Mouse (Mus musculus) embryonic facial prominence, embryonic 12.5 days (tissue): ENCODE data around the gene Fam189a2. TPM values are rescaled to one million over a fixed set of nuclear protein-coding genes. Genes with fewer than 3 reads are reported as not detected.

ENCODE experiments used
- ATAC-seq: fragments of 200-750 bp; cut with Nextera tagmentation; 2 replicates; pipeline ENCODE4 v1.8.0; 2017; ENCODE audit not compliant: insufficient number of reproducible peaks, insufficient read depth, low FRiP score, low TSS enrichment
- H3K27ac ChIP-seq: fragments of 300-500 bp; sonication (generic); 2 replicates; pipeline ENCODE4 v1.5.1; 2016; ENCODE audit warnings: mild to moderate bottlenecking
- H3K27me3 ChIP-seq: fragments of 300-500 bp; sonication (generic); 2 replicates; pipeline ENCODE4 v1.6.1; 2016; ENCODE audit warnings: mild to moderate bottlenecking, moderate library complexity
- H3K36me3 ChIP-seq: fragments of 300-500 bp; sonication (generic); 2 replicates; pipeline ENCODE4 v1.6.1; 2016; ENCODE audit warnings: mild to moderate bottlenecking
- H3K4me1 ChIP-seq: fragments of 300-500 bp; sonication (generic); 2 replicates; pipeline ENCODE4 v1.6.1; 2016
- H3K4me2 ChIP-seq: fragments of 300-500 bp; sonication (generic); replicated peaks from 2 replicates; pipeline ENCODE4 v1.6.1; 2016; ENCODE audit warnings: mild to moderate bottlenecking, moderate library complexity
- H3K4me3 ChIP-seq: fragments of 300-500 bp; sonication (generic); 2 replicates; pipeline ENCODE4 v1.5.1; 2016; ENCODE audit warnings: mild to moderate bottlenecking
- H3K9ac ChIP-seq: fragments of 300-500 bp; sonication (generic); 2 replicates; pipeline ENCODE4 v1.6.1; 2016; ENCODE audit warnings: mild to moderate bottlenecking, moderate library complexity
- H3K9me3 ChIP-seq: fragments of 300-500 bp; sonication (generic); 2 replicates; pipeline ENCODE4 v1.6.1; 2016; ENCODE audit warnings: mild to moderate bottlenecking, moderate library complexity
- WGBS: fragments of 180-500 bp; shearing (Covaris S2); methylation state at CpG from one replicate; pipeline ENCODE4 v1.1.7; 2016; 5-methylcytosine and 5-hydroxymethylcytosine counted together
- polyA plus RNA-seq: library from polyadenylated mRNA; unstranded; fragments of >200 nt; fragmentation: Nextera tagmentation; extraction: Ambion mirVana; gene quantifications from 2 replicates; pipeline ENCODE4 v1.2.1, GENCODE M21; 2016

The Fam189a2 gene
- 0.55 and 0.59 TPM in 2 replicates for polyA plus RNA-seq

DNA sequence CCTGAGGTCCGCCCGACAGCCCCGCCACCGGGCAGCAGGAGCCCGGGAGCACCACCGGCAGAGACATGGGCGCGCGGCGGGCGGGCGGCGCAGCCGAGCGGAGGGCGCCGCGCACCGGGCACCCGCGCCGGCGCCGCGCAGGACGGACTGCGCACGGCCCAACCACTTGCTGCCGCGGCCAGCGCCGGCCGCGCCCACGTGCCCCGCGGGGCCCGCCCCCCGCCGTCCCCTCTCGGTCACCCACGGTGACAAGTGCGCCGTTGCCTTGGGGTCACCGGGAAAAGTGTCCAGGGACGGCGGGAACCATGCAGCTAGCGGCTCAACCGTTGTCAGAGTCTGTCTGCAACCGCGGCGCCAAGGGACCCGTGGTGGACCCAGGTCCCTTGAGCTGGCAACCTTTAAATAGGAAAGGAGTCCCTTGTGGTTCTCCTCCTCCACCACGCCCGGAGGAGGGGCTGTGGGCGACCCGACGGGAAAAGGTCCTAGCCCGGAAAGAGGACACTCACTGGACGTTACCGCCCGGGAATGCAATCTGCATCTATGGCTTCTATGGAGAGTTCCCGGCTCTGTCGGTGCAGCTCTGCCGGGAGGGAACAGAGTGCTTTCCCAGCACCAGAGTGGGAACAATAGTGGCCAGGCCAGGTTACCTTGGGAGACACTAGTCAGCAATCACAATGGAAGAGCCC lies at the start of gene Fam189a2:
Gene Fam189a2, minus strand, starts transcription at position 149 of the 686 bp plus-strand sequence.
- H3K4me2 ChIP-seq: peak within 1 kb of the TSS; percentile 93
- H3K4me1 ChIP-seq: peaks cover 9% of the 10 kb centered on the region; the same call in 1 of the 2 replicates
- H3K9me3 ChIP-seq: no peaks in the 10 kb centered on the region
- peak within 1 kb of the TSS; percentile 53 for H3K4me3 ChIP-seq
- no peaks in the 10 kb centered on the region for H3K36me3 ChIP-seq
- peaks cover 43% of the 10 kb centered on the region for H3K27me3 ChIP-seq
- H3K9ac ChIP-seq: peak within 1 kb of the TSS; percentile 67
- peak; percentile 64; the same call in 1 of the 2 replicates for ATAC-seq
- H3K27ac ChIP-seq: no peak within 1 kb of the TSS
- WGBS: under 1% methylated on average over 36 of the region's 65 CpGs

- no peaks in the 10 kb centered on the region for H3K4me1 ChIP-seq
- no peak overlapping the region for H3K9ac ChIP-seq
- H3K9me3 ChIP-seq: no peaks in the 10 kb centered on the region
- H3K27me3 ChIP-seq: no peaks in the 10 kb centered on the region
- H3K36me3 ChIP-seq: no peaks in the 10 kb centered on the region
- H3K4me3 ChIP-seq: no peak overlapping the region
- no peak for ATAC-seq
- H3K27ac ChIP-seq: no peak overlapping the region
- H3K4me2 ChIP-seq: no peak overlapping the region
- 95% methylated on average over 3 of the region's 3 CpGs for WGBS
These were observed 46.8 kb upstream of the Fam189a2 start for GRCm38 (mm10) chr19:24077658-24078057.

DNA sequence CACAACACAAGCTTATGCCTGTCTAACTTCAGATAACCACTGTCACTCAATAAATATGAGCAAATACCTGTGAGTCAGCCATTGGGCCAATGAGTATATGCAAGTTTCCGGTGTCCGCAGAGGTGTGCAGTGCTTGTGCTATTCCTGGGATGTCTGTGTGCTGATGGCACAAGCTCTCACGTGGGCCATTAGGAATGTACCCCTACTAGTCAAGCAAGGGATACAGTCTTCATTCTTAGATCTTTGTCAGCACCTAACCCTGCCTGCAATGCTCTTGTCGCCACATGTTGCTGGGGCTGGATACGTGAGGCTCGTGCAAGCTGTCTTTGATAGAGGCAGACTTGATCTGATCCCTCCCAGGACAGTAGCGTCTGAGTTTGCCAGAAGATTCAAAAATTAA lies 45.7 kb upstream of the Fam189a2 start:
- WGBS: 83% methylated on average over 7 of the region's 7 CpGs

GRCm38 (mm10) chr19:24075927-24076326 lies 45.1 kb upstream of the Fam189a2 start:
- Histone ChIP-seq H3K27ac (no peak overlapping the region), H3K4me2 (no peak overlapping the region), H3K9me3 (no peaks in the 10 kb centered on the region), H3K9ac (no peak overlapping the region), H3K4me3 (no peak overlapping the region), H3K4me1 (no peaks in the 10 kb centered on the region), H3K27me3 (no peaks in the 10 kb centered on the region), H3K36me3 (no peaks in the 10 kb centered on the region)
- 85% methylated on average over 8 of the region's 8 CpGs for WGBS
- no peak for ATAC-seq

More for the DNA sequence above, 45.7 kb upstream of the Fam189a2 start:
- Histone ChIP-seq H3K9me3 (no peaks in the 10 kb centered on the region), H3K9ac (no peak overlapping the region), H3K4me2 (no peak overlapping the region), H3K27ac (no peak overlapping the region), H3K4me1 (no peaks in the 10 kb centered on the region), H3K36me3 (no peaks in the 10 kb centered on the region), H3K4me3 (no peak overlapping the region), H3K27me3 (no peaks in the 10 kb centered on the region)
- no peak for ATAC-seq

DNA sequence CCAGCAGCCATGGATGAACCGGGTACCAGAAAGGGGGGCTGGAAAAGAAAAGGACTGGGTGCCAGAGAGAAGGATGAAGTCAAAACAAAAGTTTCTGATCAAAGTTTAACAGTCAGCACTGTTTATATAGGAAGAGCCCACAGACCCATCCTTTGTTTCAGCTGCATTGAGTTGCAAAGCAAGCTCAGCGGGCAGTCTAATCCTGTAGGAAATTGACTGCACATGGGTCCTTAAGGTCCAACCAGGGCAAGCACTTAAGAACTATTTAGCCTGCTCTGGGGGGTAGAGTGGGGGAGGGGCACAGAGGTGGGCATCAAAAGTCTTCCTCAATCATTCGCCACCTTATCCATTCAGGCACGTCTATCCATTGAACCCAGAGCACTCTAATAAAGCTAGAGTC lies 42.3 kb upstream of the Fam189a2 start:
- Histone ChIP-seq H3K36me3 (no peaks in the 10 kb centered on the region), H3K9me3 (no peaks in the 10 kb centered on the region), H3K27me3 (no peaks in the 10 kb centered on the region), H3K4me3 (no peak overlapping the region), H3K4me2 (no peak overlapping the region), H3K4me1 (no peaks in the 10 kb centered on the region), H3K9ac (no peak overlapping the region), H3K27ac (no peak overlapping the region)
- WGBS: 46% methylated on average over 4 of the region's 4 CpGs
- no peak for ATAC-seq

DNA sequence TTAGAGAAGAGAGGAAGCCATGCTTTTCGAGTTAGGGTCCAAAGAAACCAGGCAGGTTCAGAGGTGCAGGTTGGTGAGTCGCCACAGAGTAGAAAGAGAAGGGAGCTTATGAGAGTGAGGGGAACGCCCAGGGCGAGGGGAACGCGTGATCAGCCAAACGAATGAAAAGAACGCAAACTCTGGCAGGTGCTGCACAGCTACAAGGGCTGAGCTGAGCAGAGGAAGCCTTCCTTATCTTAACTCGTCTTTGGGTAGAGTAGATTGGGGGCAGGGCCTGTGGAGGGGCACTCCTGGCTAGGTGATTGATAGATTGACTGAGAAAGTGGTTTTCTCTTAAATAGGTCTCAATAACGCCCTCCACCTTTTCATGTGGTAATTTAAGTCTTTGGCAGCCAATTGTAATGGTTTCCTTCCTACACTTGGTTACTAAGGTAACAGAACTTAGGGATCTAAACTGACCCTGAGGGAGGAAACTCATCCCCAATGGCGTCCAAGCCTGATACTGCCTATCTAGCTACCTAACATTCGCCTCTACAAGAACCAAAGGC lies 33.6 kb upstream of the Fam189a2 start:
- H3K27ac ChIP-seq: no peak overlapping the region
- H3K36me3 ChIP-seq: no peaks in the 10 kb centered on the region
- 51% methylated on average over 12 of the region's 12 CpGs for WGBS
- no peaks in the 10 kb centered on the region for H3K4me1 ChIP-seq
- H3K9ac ChIP-seq: no peak overlapping the region
- no peak overlapping the region for H3K4me2 ChIP-seq
- H3K9me3 ChIP-seq: no peaks in the 10 kb centered on the region
- H3K27me3 ChIP-seq: no peaks in the 10 kb centered on the region
- no peak for ATAC-seq
- H3K4me3 ChIP-seq: no peak overlapping the region

DNA sequence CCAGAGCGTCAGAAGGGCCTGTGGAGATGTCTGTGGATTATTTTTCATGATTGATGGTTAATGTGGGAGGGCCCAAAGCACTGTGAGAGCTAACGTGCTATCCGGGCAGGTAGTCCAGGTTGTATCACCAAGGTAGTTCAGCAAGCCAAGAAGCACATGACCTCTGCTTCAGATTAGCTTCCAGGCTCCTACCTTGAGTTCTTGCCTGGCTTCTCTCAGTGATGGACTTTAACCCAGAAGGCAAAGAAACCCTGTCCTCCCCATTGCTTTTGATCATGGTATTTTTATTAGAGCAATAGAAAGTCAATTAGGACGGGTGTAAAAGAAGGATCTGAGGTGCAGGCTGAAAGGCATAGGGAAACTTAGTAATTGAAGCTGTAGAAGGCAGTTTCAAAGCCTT lies 32.8 kb upstream of the Fam189a2 start:
- H3K4me2 ChIP-seq: no peak overlapping the region
- WGBS: 83% methylated on average over 4 of the region's 4 CpGs
- ATAC-seq: no peak

DNA sequence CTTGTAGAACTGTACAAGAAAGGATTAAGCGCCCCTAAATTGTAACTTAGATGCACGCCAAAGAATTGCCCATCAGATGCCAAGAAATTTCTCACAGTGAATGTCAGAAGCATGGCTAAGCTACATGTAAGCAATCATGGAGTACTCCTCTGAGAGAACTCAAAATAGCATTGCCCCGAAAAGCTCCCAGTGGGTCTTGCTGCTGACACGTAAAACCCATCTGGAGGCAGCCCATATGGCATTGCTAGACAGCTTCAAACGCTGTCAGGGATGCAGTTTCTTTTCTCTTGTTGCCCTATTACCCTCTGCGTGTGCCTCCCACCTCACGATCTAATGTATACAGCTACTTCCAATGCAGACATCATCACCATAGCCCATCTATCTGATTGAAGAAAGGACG lies 28.0 kb upstream of the Fam189a2 start:
- no peak overlapping the region for H3K4me3 ChIP-seq
- WGBS: 79% methylated on average over 8 of the region's 8 CpGs
- no peak for ATAC-seq

More for the DNA sequence above, 32.8 kb upstream of the Fam189a2 start:
- Histone ChIP-seq H3K36me3 (no peaks in the 10 kb centered on the region), H3K27me3 (no peaks in the 10 kb centered on the region), H3K9ac (no peak overlapping the region), H3K9me3 (no peaks in the 10 kb centered on the region), H3K4me3 (no peak overlapping the region), H3K4me1 (no peaks in the 10 kb centered on the region), H3K27ac (no peak overlapping the region)

GRCm38 (mm10) chr19:24058021-24058420 lies 27.2 kb upstream of the Fam189a2 start:
- Histone ChIP-seq H3K9ac (no peak overlapping the region), H3K4me1 (no peaks in the 10 kb centered on the region), H3K27me3 (no peaks in the 10 kb centered on the region), H3K4me3 (no peak overlapping the region), H3K9me3 (no peaks in the 10 kb centered on the region), H3K4me2 (no peak overlapping the region), H3K27ac (no peak overlapping the region), H3K36me3 (no peaks in the 10 kb centered on the region)
- WGBS: 87% methylated on average over 5 of the region's 5 CpGs
- ATAC-seq: no peak

More for the DNA sequence above, 28.0 kb upstream of the Fam189a2 start:
- Histone ChIP-seq H3K27ac (no peak overlapping the region), H3K9me3 (no peaks in the 10 kb centered on the region), H3K4me1 (no peaks in the 10 kb centered on the region), H3K36me3 (no peaks in the 10 kb centered on the region), H3K27me3 (no peaks in the 10 kb centered on the region), H3K9ac (no peak overlapping the region), H3K4me2 (no peak overlapping the region)

- no peaks in the 10 kb centered on the region for H3K27me3 ChIP-seq
- no peak overlapping the region for H3K4me3 ChIP-seq
- no peak overlapping the region for H3K9ac ChIP-seq
- no peaks in the 10 kb centered on the region for H3K36me3 ChIP-seq
- H3K27ac ChIP-seq: no peak overlapping the region
- H3K9me3 ChIP-seq: no peaks in the 10 kb centered on the region
- ATAC-seq: no peak
- WGBS: 88% methylated on average over 1 of the region's 1 CpGs
- H3K4me1 ChIP-seq: no peaks in the 10 kb centered on the region
- no peak overlapping the region for H3K4me2 ChIP-seq
These were observed 26.1 kb upstream of the Fam189a2 start for GRCm38 (mm10) chr19:24056880-24057279.

- 76% methylated on average over 2 of the region's 2 CpGs for WGBS
These were observed 24.1 kb upstream of the Fam189a2 start for GRCm38 (mm10) chr19:24054904-24055303.

DNA sequence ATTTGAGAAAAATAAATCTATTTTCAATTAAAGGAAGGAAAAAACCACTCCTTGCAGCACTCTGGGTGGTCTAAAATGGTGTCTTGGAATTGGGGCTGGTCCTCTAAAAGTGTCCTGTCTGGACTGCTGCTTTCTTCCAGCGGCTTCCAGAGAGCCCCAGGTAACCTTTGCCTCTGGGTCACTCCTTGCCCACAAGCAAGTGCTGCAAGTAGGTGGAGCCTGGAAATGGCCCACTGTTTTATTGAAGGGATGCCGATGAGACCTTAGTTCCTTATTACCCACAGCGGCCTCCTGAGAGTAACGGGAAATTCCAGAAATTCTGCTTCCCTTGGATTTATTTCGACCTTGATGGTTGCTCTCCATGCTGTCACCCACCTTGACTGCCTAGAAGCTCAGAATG lies 23.4 kb upstream of the Fam189a2 start:
- Histone ChIP-seq H3K4me1 (no peaks in the 10 kb centered on the region), H3K36me3 (no peaks in the 10 kb centered on the region), H3K9ac (no peak overlapping the region), H3K9me3 (no peaks in the 10 kb centered on the region), H3K27ac (no peak overlapping the region), H3K4me2 (no peak overlapping the region), H3K27me3 (no peaks in the 10 kb centered on the region), H3K4me3 (no peak overlapping the region)
- 69% methylated on average over 5 of the region's 5 CpGs for WGBS
- no peak for ATAC-seq

More at GRCm38 (mm10) chr19:24054904-24055303, 24.1 kb upstream of the Fam189a2 start:
- H3K9ac ChIP-seq: no peak overlapping the region
- H3K27me3 ChIP-seq: no peaks in the 10 kb centered on the region
- no peaks in the 10 kb centered on the region for H3K9me3 ChIP-seq
- no peak overlapping the region for H3K4me3 ChIP-seq
- H3K4me2 ChIP-seq: no peak overlapping the region
- no peaks in the 10 kb centered on the region for H3K4me1 ChIP-seq
- ATAC-seq: no peak
- no peak overlapping the region for H3K27ac ChIP-seq
- no peaks in the 10 kb centered on the region for H3K36me3 ChIP-seq
